Mouse (Mus musculus) limb, embryonic 14.5 days (tissue): ENCODE measurements around the gene Cckar. TPM values are rescaled to one million over a fixed set of nuclear protein-coding genes. Genes with fewer than 3 reads are reported as not detected.

ENCODE experiments used
- ATAC-seq: fragments of 200-750 bp; cut with Nextera tagmentation; 2 replicates; pipeline ENCODE4 v1.8.0; 2017; ENCODE audit warnings: low read depth, moderate number of reproducible peaks, moderate TSS enrichment; ENCODE audit not compliant: low FRiP score
- DNase-seq: peaks from one replicate; pipeline ENCODE4 v3.0.0-alpha.2; 2015; ENCODE audit warnings: low spot score
- H3K27ac ChIP-seq: fragments of 300-500 bp; sonication (generic); replicated peaks from 2 replicates; pipeline ENCODE4 v1.5.1; 2014; ENCODE audit warnings: low read depth, mild to moderate bottlenecking, low read length, moderate library complexity, mixed read lengths
- H3K27me3 ChIP-seq: fragments of 300-500 bp; sonication (generic); 2 replicates; pipeline ENCODE4 v1.6.1; 2014; ENCODE audit warnings: low read length, mixed read lengths; ENCODE audit not compliant: control insufficient read depth, insufficient read depth
- H3K36me3 ChIP-seq: fragments of 300-500 bp; sonication (generic); 2 replicates; pipeline ENCODE4 v1.6.1; 2014; ENCODE audit warnings: mild to moderate bottlenecking, low read length, moderate library complexity, mixed read lengths; ENCODE audit not compliant: control insufficient read depth, insufficient read depth
- H3K4me1 ChIP-seq: fragments of 300-500 bp; sonication (generic); 2 replicates; pipeline ENCODE4 v1.6.1; 2014; ENCODE audit warnings: antibody characterized with exemption, low read length, mixed read lengths; ENCODE audit not compliant: control insufficient read depth, insufficient read depth
- H3K4me2 ChIP-seq: fragments of 300-500 bp; sonication (generic); replicated peaks from 2 replicates; pipeline ENCODE4 v1.6.1; 2014; ENCODE audit warnings: low read depth, mild to moderate bottlenecking, low read length, moderate library complexity; ENCODE audit not compliant: severe bottlenecking
- H3K4me3 ChIP-seq: fragments of 300-500 bp; sonication (generic); replicated peaks from 2 replicates; pipeline ENCODE4 v1.5.1; 2014; ENCODE audit warnings: low read length
- H3K9ac ChIP-seq: fragments of 300-500 bp; sonication (generic); 2 replicates; pipeline ENCODE4 v1.6.1; 2014; ENCODE audit warnings: mild to moderate bottlenecking, low read depth, low read length, moderate library complexity; ENCODE audit not compliant: severe bottlenecking
- H3K9me3 ChIP-seq: fragments of 300-500 bp; sonication (generic); 2 replicates; pipeline ENCODE4 v1.6.1; 2016; ENCODE audit warnings: low read length; ENCODE audit not compliant: control insufficient read depth
- POLR2A ChIP-seq: fragments of 200-500 bp; IDR thresholded peaks from 2 replicates; pipeline ENCODE4 v1.8.0; 2012; ENCODE audit warnings: inconsistent platforms, mild to moderate bottlenecking, moderate library complexity, borderline replicate concordance; ENCODE audit not compliant: insufficient read depth, insufficient read length; ENCODE audit errors: extremely low read depth
- WGBS: fragments of 180-500 bp; shearing (Covaris S2); extraction: QIAGEN DNeasy Blood & Tissue Kit; methylation state at CpG from one replicate; pipeline ENCODE4 v1.1.7; 2014; 5-methylcytosine and 5-hydroxymethylcytosine counted together
- polyA plus RNA-seq, 2 experiments: library from polyadenylated mRNA; depleted of rRNA in 1 of 2; stranded (reverse) in 1 of 2; unstranded in 1 of 2; fragments of >200 nt; fragmentation: Nextera tagmentation in 1 of 2; extraction: Ambion mirVana in 1 of 2; gene quantifications; 2 replicates each; pipeline versions ENCODE4 v1.2.1 to v1.2.3; 2012 to 2014

Gene Cckar
- polyA plus RNA-seq, 2 experiments, result 0.18 to 0.20 TPM

DNA sequence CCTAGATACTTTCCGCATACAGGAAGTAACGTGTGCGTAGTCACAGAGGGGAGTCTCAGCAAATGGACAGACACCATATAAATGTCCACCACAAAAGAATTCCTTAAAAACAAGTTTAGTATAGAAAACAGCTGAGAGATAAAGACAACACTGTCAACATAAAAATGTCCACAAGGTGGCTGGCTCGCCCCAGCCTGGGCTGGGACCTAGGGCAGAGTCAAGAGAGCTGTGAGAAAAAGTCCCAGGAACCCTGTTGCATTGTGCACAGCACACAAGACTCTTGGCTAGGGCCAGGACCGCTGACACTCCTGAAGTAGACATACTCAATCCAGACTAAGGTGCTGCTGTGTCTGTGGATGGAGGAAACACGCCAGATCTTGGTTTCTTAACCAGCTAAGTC lies 49.6 kb downstream of the Cckar start:
- WGBS, result 60% methylated on average over 6 of the region's 6 CpGs
- no peak for DNase-seq

DNA sequence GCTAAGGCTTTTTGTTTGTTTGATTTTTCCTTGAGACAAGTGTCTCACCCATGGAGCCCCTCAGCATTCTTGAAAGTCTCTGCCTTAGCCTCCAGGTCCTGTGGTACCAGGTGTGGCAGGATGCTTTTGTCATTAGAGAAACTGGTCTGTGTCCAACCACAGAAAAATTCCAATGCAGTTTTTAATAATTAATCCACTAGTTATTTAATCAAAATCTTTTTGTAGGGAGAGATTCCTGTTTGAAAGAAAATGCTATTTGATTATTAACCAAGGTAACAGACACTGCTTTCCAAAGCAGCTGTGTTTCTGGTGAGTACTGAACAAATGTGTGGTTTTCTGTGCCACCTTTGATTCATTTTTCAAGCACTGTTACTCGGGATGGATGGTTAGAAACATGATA lies 50.9 kb downstream of the Cckar start:
- H3K27me3 ChIP-seq, result no peaks in the 10 kb centered on the region
- no peak overlapping the region for H3K4me2 ChIP-seq
- H3K9ac ChIP-seq, result no peak overlapping the region
- no peak overlapping the region for H3K4me3 ChIP-seq
- peaks cover 10% of the 10 kb centered on the region for H3K36me3 ChIP-seq
- H3K4me1 ChIP-seq, result no peaks in the 10 kb centered on the region
- DNase-seq (no peak), ATAC-seq (no peak)
- 6% methylated on average over 1 of the region's 1 CpGs for WGBS
- no peak overlapping the region for H3K27ac ChIP-seq
- no peaks in the 10 kb centered on the region for H3K9me3 ChIP-seq
- no peak for TF ChIP-seq POLR2A

More for the DNA sequence above, 49.6 kb downstream of the Cckar start:
- ATAC-seq, result peak; percentile 62; the same call in 1 of the 2 replicates
- no peak overlapping the region for H3K4me2 ChIP-seq
- no peak overlapping the region for H3K27ac ChIP-seq
- H3K9me3 ChIP-seq, result no peaks in the 10 kb centered on the region
- no peak overlapping the region for H3K4me3 ChIP-seq
- H3K9ac ChIP-seq, result no peak overlapping the region
- H3K36me3 ChIP-seq, result no peaks in the 10 kb centered on the region; the same call in 1 of the 2 replicates
- no peaks in the 10 kb centered on the region for H3K27me3 ChIP-seq
- no peaks in the 10 kb centered on the region for H3K4me1 ChIP-seq
- TF ChIP-seq POLR2A, result no peak

Other genes starting within 250 kb of the Cckar start
- 57.3 and 60.8 TPM in 2 replicates for gene Rbpj, start 241.6 kb downstream of the Cckar start, polyA plus RNA-seq (2012; rRNA removed)
- 49.7 and 52.6 TPM in 2 replicates for gene Rbpj, start 241.6 kb downstream of the Cckar start, polyA plus RNA-seq (2014; fragmentation: Nextera tagmentation; extraction: Ambion mirVana)
- 47.9 and 49.0 TPM in 2 replicates for gene Tbc1d19, start 101.9 kb upstream of the Cckar start, polyA plus RNA-seq (2012; rRNA removed)
- gene Tbc1d19, start 101.9 kb upstream of the Cckar start, polyA plus RNA-seq (2014; fragmentation: Nextera tagmentation; extraction: Ambion mirVana), result 36.1 and 40.9 TPM in 2 replicates